Mouse (Mus musculus): ENCODE measurements around the gene Copz1. TPM values are rescaled to one million over a fixed set of nuclear protein-coding genes. Genes with fewer than 3 reads are reported as not detected.

Copz1 gene
- 187 TPM for polyA plus RNA-seq (2017; shearing (Covaris generic))

GRCm38 (mm10) chr15:103272419-103273279 is at the start of gene Copz1:
Gene Copz1 (plus strand): TSS chr15:103272714.

GRCm38 (mm10) chr15:103239685-103240159 is 32.8 kb upstream of the Copz1 start, which contains the start of gene Cbx5:
Gene Cbx5 (minus strand): TSS chr15:103239816.

GRCm38 (mm10) chr15:103240160-103241028 is 32.1 kb upstream of the Copz1 start, which contains the start of gene Hnrnpa1:
Gene Hnrnpa1 (plus strand): TSS chr15:103240432.

DNA sequence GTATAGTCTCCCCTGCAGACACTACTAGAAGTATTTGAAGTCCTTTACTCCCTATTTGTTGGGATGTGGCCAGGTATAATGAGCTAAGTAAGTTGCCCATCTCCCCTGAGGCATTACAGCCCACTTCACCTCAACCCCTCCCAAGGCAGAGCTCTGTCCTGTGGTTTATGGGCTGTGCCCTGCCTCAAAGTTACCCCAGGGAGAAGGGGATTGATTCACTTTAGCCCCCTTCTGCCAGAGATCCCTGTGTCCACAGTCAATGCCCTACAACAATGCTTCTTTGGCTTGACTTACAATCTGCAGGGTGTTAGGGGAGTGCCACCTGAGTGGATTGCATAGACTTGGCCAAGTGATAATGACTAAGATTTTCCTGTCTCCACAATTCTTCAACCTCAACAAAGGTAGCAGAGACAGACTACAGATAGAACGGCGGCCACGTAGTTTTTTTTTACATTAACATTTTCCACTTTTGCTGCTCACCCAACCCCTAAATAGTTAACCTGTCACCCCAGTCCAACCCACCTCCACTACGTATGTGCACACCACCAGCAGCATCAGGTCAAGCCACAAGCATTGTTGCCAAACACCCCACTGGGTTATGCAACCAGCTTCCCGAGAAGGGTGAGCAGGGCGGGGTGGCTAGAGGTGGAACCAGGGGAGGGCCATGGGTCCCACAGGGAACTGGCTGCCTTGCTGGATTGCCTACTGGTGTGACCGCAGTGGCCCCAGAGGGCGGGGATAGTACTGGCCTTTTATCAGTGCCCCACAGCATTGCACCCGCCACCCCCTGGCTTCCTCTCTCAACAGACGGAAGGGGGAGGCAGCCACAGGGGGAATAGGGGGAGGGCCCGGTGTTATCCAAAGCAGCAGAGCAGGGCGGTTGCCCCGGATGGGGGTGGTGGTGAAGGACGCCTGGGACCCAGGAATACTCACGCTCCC is 14.5 kb upstream of the Copz1 start, which contains the start of gene Nfe2:
TSS of gene Nfe2 (minus strand) at position 614 of the 939 bp plus-strand sequence.

DNA sequence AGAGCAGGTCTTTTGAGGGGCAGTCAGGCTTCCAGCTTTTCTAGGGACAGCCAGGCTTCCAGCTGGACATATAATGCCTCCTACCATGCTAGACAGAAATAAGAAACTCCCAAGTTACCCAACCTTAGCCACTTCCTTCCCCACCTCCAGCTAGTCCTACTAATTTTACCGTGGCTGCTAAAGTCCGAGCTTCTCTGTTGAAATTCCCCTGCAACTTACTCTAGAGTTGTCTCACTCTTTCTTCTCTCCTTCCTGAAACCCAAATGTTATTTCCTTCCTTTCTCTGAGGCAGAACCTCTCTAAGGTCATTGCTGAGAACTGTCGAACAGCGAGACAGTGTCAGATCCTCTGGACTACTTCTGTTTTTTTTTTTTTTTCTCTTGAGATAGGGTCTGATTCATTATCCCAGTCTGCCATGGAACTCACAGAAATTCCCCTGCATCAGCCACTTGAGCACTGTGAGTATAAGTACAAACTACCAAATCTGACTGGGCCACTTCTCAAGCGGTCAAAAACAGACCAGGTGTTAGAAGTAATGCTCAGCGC is 37.9 kb downstream of the Copz1 start, which contains the start of gene Gpr84:
TSS of gene Gpr84 (minus strand) at position 248 of the 546 bp plus-strand sequence.

GRCm38 (mm10) chr15:103339961-103340337 is 67.4 kb downstream of the Copz1 start, which contains the start of gene Zfp385a:
Gene Zfp385a (minus strand): TSS chr15:103340093.

Other genes with a start within 250 kb of the Copz1 start
- gene Smug1, start 105.6 kb upstream of the Copz1 start, polyA plus RNA-seq (2017; shearing (Covaris generic)), result 12.6 TPM
- 22.5 TPM for gene Cbx5, start 32.9 kb upstream of the Copz1 start, polyA plus RNA-seq (2017; shearing (Covaris generic))
- 147 TPM for gene Hnrnpa1, start 32.3 kb upstream of the Copz1 start, polyA plus RNA-seq (2017; shearing (Covaris generic))
- 1.1 TPM for gene Nfe2, start 14.3 kb upstream of the Copz1 start, polyA plus RNA-seq (2017; shearing (Covaris generic))
- gene Gpr84, start 37.9 kb downstream of the Copz1 start, polyA plus RNA-seq (2017; shearing (Covaris generic)), result not detected
- gene Zfp385a, start 67.4 kb downstream of the Copz1 start, polyA plus RNA-seq (2017; shearing (Covaris generic)), result 0.20 TPM
- 5.9 TPM for gene Itga5, start 94.0 kb downstream of the Copz1 start, polyA plus RNA-seq (2017; shearing (Covaris generic))
- gene Gtsf1, start 157.8 kb downstream of the Copz1 start, polyA plus RNA-seq (2017; shearing (Covaris generic)), result not detected
- gene Gtsf2, start 175.8 kb downstream of the Copz1 start, polyA plus RNA-seq (2017; shearing (Covaris generic)), result not detected
- gene Nckap1l, start 181.1 kb downstream of the Copz1 start, polyA plus RNA-seq (2017; shearing (Covaris generic)), result 189 TPM
- gene Pde1b, start 230.3 kb downstream of the Copz1 start, polyA plus RNA-seq (2017; shearing (Covaris generic)), result 2.6 TPM